Mouse (Mus musculus) 3T3-L1 (cell line): Measurements from ENCODE around the gene Sptan1.

Source experiments
- DNase-seq: peaks from one replicate; pipeline ENCODE4 v3.0.0-alpha.2; 2015; ENCODE audit warnings: low read depth, low spot score

The Sptan1 gene

DNA sequence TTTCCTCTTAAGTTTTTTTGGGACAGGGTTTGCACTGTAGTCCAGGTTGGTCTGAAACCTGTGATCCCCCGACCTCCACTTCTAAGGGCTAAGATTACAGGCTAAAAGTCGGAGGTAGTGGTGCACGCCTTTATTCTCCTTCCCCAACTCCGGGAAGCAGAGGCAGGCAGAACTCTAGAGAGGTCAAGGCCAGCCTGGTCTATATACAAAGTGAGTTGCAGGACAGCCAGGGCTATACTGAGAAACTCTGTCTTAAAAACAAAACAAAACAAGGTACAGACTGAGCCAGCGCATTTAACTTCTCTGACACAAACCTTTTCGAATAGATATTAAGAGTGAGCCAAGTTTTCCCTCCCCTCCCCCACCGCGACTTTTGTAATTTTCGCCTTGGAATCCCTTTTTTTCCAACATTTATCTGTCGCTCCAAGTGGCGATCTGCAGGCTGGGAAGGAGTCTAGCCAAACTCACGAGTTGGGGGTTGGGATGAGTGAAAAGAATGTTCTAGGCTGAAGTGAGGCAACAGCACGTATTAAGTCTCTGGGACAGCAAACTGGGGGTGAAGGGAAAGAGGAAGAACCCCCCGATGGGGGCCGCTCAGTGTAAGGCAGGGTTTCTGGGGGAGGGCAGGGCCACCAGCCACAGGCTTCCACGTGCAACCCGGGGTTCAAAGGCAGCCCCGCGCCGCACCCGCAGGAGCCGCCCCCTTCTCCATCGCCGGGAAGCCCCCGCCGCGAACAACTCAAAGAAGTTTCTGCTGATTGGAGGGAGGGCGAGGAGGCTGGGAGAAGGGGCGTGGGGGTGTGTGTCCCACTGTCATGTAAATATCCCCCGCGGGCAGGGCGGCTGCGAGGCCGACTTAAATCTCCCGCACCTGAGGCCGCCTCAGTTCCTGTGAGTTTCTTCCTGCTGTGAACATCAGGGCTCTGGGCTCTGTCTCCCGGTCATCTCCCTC, 96.1 kb downstream of the Sptan1 start:
- DNase-seq: peak; percentile 63

DNA sequence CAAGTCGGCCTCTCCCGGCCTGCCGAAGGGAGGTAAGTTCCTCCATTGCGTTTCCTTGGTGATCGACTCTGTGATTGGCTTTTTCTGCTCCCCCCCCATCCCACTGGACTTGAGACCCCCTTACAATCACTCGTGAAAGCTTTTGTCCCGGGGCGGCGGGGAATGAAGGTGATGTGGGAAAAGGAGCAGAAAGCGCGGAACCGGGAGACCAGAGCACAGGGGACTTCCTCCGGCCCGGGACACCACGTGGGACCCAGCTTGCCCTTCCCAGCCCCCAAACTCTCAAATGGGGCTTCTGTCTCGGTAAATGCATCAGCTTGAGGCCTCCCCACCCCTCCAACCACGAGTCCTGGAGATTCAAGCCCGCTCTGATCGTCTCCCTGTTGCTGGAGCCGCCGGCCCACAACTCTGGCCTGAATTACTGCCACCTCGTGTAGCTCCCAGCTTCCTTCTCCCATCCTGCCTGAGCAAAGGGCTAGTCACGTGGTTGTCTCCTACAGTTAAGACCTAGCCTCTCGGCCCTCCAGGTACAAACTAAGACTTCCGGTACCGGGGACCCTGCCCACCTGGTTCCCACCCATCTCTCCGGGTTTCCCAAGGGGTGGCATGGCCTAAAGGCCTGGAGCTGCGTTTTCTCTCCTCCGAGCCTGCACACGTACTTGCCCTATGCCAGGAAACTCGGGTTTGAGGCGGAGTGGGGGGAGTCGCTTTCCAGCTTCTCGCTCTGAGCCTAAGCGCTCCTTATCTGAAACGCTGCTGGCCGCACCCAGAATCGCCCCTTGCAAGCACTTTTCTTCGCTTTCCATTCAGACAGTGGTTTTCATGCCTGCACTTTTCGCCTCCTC, 97.1 kb downstream of the Sptan1 start:
- peak; percentile 79 for DNase-seq

DNA sequence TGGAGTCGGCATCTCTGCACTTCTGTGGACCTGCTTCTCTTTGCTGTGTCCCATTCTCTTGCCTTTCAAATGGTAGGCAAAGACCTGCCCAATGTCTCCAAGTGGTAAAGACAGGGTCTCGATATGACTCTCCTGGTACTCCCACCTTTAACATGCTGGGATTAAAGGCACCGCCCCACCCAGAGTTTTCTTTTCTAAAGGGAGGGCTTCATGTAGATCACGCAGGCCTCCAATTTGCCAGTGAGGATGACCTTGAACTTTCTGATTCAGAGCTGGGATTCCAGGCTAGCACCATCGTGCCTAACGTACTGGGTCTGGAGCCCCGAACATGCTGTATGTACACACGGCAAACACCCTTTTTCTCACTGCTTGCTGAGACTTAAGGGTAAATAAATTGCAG, 97.9 kb downstream of the Sptan1 start:
- DNase-seq: peak; percentile 35

DNA sequence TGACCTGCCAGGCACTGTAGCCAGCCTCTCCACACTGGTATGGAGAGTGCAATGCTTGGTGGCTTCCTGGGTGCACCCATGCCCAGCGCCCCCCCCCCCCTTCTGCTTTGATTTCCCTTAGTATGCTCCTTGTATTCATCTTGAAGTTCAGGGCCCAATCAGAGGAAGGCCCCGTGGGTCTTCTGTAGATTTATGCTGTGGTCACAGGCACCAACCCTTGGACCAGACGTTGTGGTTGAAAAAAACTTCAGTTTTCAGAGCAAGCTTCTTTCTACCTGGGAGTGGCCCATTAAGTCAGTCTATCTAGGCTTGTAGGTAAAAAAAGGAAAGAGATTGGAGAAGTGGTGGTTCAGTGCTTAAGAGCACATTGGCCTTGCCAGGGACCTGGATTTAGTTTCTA, 98.4 kb downstream of the Sptan1 start:
- no peak for DNase-seq

DNA sequence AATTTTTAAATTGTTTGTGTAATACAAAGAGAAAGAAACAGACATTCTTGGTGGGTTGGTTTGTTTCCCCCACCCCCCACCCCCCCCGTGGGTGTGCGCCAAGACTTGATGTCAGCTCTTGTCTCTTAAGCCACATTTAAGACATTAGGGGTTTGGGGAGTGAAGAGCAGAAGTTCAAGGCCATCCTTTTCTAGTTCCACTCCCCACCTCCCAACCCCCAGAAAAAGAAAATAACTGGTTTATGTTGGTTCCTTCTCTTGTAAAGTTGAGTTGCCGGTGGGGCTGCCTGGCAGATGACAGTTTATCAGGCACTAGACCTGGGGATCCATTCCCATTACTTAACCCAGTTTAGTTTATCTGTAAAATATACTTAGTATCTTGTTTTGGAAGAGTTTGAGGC, 98.9 kb downstream of the Sptan1 start:
- DNase-seq: no peak

DNA sequence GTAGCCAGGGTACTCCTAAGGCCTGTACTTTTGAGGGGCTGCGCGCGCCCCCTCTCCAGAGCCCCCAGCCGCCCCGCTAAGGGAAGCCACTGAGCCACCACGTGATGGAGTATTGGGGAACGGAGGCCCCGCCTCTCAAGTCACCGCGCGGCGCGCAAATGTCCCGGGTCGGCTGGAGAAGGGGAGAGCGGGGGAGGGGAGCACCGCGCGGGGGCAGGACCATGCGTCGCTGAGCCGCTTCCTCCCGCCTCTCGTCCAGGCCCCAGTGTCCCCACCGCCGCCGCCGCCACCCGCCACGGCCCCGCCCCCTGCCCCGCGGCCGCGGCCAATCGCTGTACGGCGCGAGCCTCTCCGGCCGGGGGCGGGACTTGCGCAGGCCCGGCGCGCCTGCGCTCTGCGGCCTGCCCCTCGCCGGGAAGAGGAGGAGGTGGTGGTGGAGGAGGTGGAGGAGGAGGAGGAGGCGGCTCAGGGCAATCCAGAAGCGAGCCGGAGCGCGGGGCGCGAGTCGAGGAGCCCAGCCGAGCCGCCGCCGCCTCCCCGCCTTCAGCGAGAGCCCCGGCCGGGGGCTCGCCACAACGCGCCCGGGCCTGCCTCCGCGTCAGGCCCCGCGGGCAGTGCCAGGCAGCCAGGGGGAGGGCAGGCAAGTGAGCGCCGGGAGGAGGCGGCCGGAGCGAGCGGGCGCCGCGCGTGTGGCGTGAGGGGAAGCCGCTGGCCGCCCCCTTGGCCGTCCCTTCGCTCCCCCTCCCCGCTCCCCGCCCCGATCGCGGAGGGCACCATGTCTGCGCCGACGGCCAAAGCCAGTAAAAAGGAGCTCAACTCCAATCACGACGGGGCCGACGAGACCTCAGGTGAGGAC, 100.9 kb downstream of the Sptan1 start:
- peak; percentile 82 for DNase-seq

DNA sequence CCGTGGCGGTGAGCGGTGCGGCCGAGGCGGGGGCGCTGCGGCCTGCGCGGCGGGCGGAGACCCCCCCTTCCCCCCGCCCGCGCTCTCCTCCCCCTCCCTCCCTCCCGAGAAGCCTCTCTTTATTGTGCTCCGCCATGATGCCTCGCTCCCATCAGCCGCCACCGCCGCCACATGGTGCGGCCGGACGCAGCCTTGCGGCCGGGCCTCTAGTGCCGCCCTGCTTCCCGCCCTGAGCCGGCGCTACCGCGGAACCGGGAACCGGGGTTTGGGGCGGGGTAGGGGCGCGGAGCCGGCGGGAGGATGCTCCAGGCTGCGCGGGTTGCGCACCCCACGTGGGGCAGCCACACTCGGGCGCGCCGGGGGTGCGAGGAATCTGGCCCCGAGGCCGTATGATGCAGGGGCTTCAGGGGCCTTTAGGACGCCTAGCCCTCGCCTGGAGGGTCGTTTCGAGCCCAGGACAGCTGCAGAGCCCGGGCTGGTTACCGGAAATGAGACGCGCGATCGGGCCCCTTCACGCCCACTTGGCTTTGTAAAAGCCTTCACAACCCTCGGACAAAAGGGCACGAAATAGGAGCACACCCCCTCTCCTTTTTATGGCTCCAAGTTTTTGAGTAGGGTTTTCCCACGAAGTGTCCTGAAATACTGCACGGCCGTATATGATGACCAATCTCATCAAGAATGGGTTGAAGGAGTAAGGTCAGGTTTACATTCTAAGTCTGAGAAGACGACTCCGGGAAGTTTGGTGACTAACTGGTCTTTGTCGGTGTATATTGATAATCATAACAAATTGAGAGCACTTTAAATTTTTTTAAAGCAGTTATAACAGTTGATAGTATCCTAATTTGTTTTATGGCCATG, 101.9 kb downstream of the Sptan1 start:
- DNase-seq: peak; percentile 46

DNA sequence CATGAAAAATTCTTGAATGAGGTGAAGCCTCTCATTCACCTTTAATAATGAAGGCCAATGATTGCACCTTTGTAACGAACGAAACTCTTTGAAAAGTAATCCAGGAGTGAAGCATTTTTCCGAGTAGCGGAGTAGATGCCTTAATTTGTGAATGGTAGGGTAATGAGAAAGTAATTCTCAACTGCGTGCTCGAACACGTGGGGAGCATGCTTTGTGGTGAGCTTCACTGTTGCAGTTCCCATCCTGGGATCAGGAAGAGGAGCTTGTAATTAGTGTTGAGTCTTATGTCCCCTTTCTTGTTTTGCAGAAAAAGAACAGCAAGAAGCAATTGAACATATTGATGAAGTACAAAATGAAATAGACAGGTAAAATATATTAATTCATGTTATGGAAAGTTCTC, 102.6 kb downstream of the Sptan1 start:
- DNase-seq: no peak

DNA sequence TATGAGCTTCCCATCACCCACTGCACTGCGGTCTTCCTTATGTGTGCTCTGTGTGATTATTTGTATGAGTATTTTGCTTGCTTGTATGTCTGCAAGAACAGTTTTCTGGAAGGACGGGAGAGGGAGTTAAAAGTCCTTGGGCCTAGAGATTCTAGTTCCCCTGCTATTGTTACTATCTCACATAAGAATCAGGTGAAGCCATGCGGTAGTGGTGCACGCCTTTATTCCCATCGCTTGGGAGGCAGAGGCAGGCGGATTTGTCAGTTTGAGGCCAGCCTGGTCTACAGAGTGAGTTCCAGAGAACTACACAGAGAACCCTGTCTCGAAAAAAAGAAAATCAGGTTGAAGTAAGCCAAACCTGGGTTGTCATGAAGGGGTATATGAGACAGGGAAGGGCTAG, 107.5 kb downstream of the Sptan1 start:
- no peak for DNase-seq

DNA sequence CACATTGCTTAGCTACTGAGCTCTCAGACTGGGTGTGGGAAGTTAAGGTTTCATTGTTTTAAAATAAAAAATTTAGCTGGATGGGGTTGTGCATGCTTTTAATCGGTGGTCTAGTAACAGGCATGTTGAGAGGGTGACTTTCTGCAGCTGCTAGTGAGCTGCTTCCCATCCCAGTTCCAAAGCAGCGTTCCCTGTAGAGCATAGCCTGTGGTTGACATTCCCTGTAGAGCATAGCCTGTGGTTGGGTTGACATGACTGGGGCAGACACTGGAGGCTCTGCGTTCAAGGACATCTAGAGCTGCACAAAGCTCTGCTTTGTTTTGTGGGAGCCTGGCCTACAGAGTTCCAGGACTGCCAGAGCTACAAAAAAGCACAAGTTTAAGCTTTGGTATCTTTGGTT, 107.9 kb downstream of the Sptan1 start:
- no peak for DNase-seq

DNA sequence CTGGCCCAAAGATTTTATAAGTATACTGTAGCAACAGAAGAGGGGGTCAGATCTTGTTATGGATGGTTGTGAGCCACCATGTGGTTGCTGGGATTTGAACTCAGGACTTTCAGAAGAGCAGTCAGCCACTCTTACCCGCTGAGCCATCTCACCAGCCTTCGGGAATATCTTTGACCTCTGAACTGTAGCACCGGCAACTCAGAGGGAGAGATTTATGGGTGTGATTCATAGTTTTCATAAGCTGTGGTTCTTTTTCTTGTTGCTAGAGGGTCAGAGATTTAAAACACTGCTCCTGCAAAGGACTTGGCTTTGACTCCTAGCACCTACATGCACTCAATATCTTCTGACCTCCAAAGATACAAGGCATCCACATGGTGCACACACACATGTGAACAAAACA, 110.3 kb downstream of the Sptan1 start:
- peak; percentile 80 for DNase-seq

DNA sequence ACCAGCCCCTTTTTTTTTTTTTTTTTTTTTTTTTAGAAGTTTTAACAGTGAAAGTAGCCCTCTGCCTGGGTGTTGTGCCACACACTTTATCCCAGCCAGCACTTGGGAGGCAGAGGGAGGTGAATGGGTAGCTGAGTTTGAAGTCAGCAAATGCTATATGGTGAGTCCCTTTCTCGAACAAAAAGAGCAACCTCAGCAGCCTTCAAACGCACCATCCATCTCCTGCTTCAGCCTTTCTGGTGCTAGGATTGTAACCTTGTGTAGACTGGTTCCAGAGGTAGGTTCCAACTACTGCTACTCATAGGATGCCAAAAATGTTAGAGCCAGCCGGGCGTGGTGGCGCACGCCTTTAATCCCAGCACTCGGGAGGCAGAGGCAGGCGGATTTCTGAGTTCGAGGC, 111.1 kb downstream of the Sptan1 start:
- no peak for DNase-seq

DNA sequence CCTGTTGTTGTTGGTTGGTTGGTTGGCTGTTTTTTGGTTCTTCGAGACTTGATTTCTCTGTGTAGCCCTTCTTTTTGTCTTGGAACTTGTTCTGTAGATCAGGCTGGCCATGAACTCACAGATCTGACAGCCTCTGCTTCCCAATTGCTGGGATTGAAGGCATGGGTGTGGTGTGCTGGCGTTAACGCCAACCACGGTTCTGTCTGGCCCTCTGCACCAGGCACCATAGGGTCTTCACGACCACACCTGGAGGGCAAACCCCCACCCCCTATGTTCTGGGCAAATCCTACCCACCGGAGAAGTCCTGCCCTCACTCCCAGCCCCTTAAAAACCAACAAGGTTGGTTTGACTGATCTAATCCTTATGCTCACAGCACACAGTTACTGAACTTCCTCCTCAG, 111.6 kb downstream of the Sptan1 start:
- no peak for DNase-seq

DNA sequence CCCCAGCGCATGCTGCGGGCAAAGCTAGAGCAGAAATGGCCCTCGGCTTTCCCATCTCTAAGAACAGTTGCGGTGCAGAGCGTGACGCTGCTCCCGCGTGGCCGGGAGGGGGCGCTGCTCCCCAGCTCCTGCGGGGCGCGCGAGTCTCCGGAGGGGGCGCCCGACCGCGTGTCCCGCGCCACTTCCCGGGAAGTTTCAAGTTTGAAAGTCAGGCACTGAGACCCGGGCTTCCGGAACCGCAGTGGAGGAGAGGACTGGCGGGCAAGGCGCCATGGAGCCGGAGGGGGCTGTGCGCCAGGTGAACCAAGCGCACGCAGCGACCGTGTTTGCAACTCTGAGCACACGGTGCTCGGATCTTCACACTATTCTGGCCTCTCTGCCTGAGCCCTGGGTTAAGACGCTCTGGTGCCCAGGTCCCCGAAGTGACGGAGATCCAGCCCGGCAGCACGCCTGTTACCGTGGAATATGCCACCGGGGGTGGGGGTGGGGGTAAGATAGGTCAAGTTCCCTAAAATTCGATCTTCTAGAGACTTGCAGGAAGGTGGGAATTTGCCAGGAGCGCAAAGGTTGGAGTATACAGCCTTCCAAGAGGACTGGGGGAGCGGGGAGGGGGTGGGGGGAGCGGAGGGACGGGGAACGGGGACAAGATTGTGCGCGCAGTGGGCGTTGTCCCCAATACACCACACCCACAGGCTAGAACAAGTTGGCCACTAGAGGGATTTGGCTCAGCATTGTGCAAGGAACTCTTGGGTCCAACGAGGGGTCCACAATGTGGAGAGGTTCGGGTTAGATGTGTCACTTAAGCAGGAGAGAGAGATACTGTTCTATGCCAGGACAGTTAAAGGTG, 112.4 kb downstream of the Sptan1 start, which contains the start of gene Pkn3:
TSS of gene Pkn3 (plus strand) at position 183 of the 847 bp plus-strand sequence.
- DNase-seq: peak; percentile 84

DNA sequence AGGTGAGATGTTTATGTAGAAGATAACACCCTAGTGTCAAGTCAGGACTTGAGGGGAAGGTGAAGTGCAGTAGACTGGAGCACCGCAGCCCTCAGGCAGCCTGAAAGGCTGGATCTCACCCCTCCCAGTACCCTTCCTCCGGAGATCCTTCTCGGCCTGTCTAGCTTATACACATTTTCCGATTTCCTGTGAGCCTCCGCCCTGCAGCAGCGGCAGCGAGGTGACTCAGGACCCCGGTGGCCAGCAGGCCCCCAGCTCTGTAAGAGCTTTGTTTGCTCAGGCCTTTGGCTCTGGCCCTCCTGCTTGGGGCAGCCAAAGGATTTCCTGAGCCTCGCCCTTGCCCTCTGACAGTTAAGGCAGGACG, 113.0 kb downstream of the Sptan1 start:
- no peak for DNase-seq

DNA sequence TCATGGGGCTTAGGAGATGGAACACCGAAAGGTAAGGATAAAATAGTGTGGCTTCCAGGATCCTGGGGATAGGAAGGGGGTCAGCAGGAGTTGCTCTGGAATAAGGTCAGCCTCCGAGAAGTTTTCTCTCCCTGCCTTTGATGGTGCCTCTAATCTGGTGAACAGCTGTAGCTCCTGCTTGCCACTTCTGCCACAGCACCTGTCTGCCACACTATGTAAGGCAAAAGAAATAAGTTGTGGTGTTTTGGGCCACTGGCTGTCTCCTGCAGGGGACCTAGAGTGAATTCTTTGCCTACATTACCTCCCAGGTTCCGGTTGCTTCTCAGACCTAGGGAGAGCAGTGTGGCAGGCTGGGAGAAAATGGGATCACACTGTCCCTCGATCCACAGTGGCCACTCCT, 113.4 kb downstream of the Sptan1 start:
- no peak for DNase-seq

DNA sequence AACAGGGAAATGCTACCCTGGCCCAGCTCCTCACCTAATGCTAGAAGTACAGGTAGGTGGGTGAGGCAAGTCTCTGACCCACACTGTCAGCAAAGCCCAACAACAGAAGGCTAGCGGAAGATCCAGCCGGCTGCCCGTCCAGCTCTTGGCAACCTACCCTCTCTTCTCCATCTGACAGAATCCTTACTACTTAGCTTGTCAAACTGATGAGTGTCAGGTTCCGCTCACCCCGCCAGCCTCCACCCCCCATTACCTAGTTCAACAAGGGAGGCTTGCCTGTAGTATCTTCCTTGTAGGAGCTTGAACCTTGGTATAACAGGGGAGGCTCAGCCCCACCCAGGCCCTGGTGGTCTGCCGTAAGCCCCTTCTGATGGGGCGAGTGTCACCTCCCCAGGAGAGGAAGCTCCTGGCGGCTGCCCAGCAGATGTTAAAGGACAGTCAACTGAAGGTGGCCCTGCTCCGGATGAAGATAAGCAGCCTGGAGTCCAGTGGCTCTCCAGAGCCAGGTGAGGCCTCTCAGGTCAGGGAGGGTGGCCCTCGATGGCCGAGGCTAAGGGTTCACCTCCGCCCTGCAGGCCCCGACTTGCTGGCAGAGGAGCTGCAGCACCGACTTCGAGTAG, 114.9 kb downstream of the Sptan1 start:
- DNase-seq: no peak
